Mouse (Mus musculus) stomach, postnatal 0 days (tissue): ENCODE data around the gene Sst. TPM values are rescaled to one million over a fixed set of nuclear protein-coding genes. Genes with fewer than 3 reads are reported as not detected.

ENCODE experiments used
- ATAC-seq: fragments of 200-750 bp; cut with Nextera tagmentation; 2 replicates; pipeline ENCODE4 v1.8.0; 2017; ENCODE audit not compliant: low FRiP score, low TSS enrichment
- DNase-seq: peaks from one replicate; pipeline ENCODE4 v3.0.0-alpha.2; 2016; ENCODE audit warnings: low spot score
- H3K27ac ChIP-seq: fragments of 300-500 bp; sonication (generic); replicated peaks from 2 replicates; pipeline ENCODE4 v1.5.1; 2014; ENCODE audit warnings: mild to moderate bottlenecking, control low read depth
- H3K27me3 ChIP-seq: fragments of 300-500 bp; sonication (generic); 2 replicates; pipeline ENCODE4 v1.6.1; 2014; ENCODE audit warnings: low read length; ENCODE audit not compliant: control insufficient read depth, insufficient read depth
- H3K36me3 ChIP-seq: fragments of 300-500 bp; sonication (generic); 2 replicates; pipeline ENCODE4 v1.6.1; 2014; ENCODE audit warnings: low read length, mixed read lengths; ENCODE audit not compliant: control insufficient read depth, insufficient read depth
- H3K4me1 ChIP-seq: fragments of 300-500 bp; sonication (generic); replicated peaks from 2 replicates; pipeline ENCODE4 v1.6.1; 2014; ENCODE audit warnings: antibody characterized with exemption; ENCODE audit not compliant: control insufficient read depth, insufficient read depth
- H3K4me2 ChIP-seq: fragments of 300-500 bp; sonication (generic); replicated peaks from 2 replicates; pipeline ENCODE4 v1.6.1; 2014; ENCODE audit warnings: low read depth, mild to moderate bottlenecking, control low read depth, moderate library complexity
- H3K4me3 ChIP-seq: fragments of 300-500 bp; sonication (generic); 2 replicates; pipeline ENCODE4 v1.5.1; 2014; ENCODE audit warnings: low read depth, low read length, control low read depth
- H3K9ac ChIP-seq: fragments of 300-500 bp; sonication (generic); 2 replicates; pipeline ENCODE4 v1.6.1; 2014; ENCODE audit warnings: mild to moderate bottlenecking, low read length, control low read depth, mixed read lengths
- H3K9me3 ChIP-seq: fragments of 300-500 bp; sonication (generic); 2 replicates; pipeline ENCODE4 v1.6.1; 2016; ENCODE audit warnings: low read length; ENCODE audit not compliant: control insufficient read depth
- CTCF ChIP-seq: IDR thresholded peaks from 2 replicates; pipeline ENCODE4 v1.5.1; 2016; ENCODE audit warnings: antibody characterized with exemption, low read depth, mild to moderate bottlenecking, moderate library complexity
- EP300 ChIP-seq: optimal IDR thresholded peaks from 2 replicates; pipeline ENCODE3; 2016; ENCODE audit warnings: antibody characterized with exemption
- WGBS: fragments of 180-500 bp; shearing (Covaris S2); extraction: QIAGEN DNeasy Blood & Tissue Kit; methylation state at CpG from one replicate; pipeline ENCODE4 v1.1.7; 2014; 5-methylcytosine and 5-hydroxymethylcytosine counted together
- polyA plus RNA-seq: library from polyadenylated mRNA; unstranded; fragments of >200 nt; fragmentation: Nextera tagmentation; extraction: Ambion mirVana; gene quantifications from 2 replicates; pipeline ENCODE4 v1.2.1, GENCODE M21; 2015

Gene Sst
- polyA plus RNA-seq, 1 experiment from 2014 or later, result 63.9 TPM

- no peak for ATAC-seq
- Histone ChIP-seq H3K9me3 (no peaks in the 10 kb centered on the region), H3K4me3 (no peak overlapping the region), H3K4me2 (no peak overlapping the region), H3K27ac (no peak overlapping the region), H3K4me1 (no peaks in the 10 kb centered on the region), H3K9ac (no peak overlapping the region), H3K36me3 (no peaks in the 10 kb centered on the region), H3K27me3 (no peaks in the 10 kb centered on the region)
- WGBS, result 80% methylated on average over 7 of the region's 7 CpGs
- TF ChIP-seq CTCF, result no peak
- TF ChIP-seq EP300, result no peak
- no peak for DNase-seq
Measured at GRCm38 (mm10) chr16:23844622-23845021, 46.1 kb downstream of the Sst start.

- Histone ChIP-seq H3K9ac (no peak overlapping the region), H3K36me3 (no peaks in the 10 kb centered on the region), H3K4me2 (no peak overlapping the region), H3K9me3 (no peaks in the 10 kb centered on the region), H3K27me3 (no peaks in the 10 kb centered on the region), H3K27ac (no peak overlapping the region), H3K4me3 (no peak overlapping the region), H3K4me1 (no peaks in the 10 kb centered on the region)
- TF ChIP-seq EP300, result no peak
- TF ChIP-seq CTCF, result no peak
- DNase-seq, result no peak
- ATAC-seq, result no peak
- 60% methylated on average over 3 of the region's 3 CpGs for WGBS
Measured at GRCm38 (mm10) chr16:23842609-23843008, 48.1 kb downstream of the Sst start.

Other genes starting within 250 kb of the Sst start
- not detected in 2 replicates for gene Rtp2, start 41.4 kb upstream of the Sst start, polyA plus RNA-seq
- not detected in 2 replicates for gene Gm37419, start 97.5 kb upstream of the Sst start, polyA plus RNA-seq
- gene Bcl6, start 97.9 kb upstream of the Sst start, polyA plus RNA-seq, result 0.23 and 0.30 TPM in 2 replicates